Mouse (Mus musculus) testis, postnatal 10 days (tissue): ENCODE results near the gene Uts2r.
A peak's percentile ranks its signal among the peaks of the same experiment; 100 is the strongest.

Experiments
- DNase-seq: peaks from one replicate; pipeline ENCODE4 v3.0.0; 2021; ENCODE audit warnings: low spot score

Gene Uts2r

GRCm38 (mm10) chr11:121159971-121160370 lies at the start of gene Uts2r:
Gene Uts2r (plus strand): TSS chr11:121160271.
- no peak for DNase-seq

- DNase-seq = peak; percentile 35
Observed at GRCm38 (mm10) chr11:121111051-121111450, 49.0 kb upstream of the Uts2r start.

GRCm38 (mm10) chr11:121111601-121112000 lies 48.5 kb upstream of the Uts2r start:
- peak; percentile 54 for DNase-seq

GRCm38 (mm10) chr11:121112091-121112775 lies 47.8 kb upstream of the Uts2r start:
- peak; percentile 44 for DNase-seq

GRCm38 (mm10) chr11:121118106-121118505 lies 42.0 kb upstream of the Uts2r start:
- peak; percentile 73 for DNase-seq

- no peak for DNase-seq
Observed at GRCm38 (mm10) chr11:121118577-121118976, 41.5 kb upstream of the Uts2r start, which contains the start of gene Tex19.2. Gene Tex19.2 (minus strand): TSS chr11:121118677.

- DNase-seq = no peak
Observed at GRCm38 (mm10) chr11:121121151-121121550, 38.9 kb upstream of the Uts2r start.

- no peak for DNase-seq
Observed at GRCm38 (mm10) chr11:121122024-121122670, 37.9 kb upstream of the Uts2r start.

- no peak for DNase-seq
Observed at GRCm38 (mm10) chr11:121123438-121123837, 36.6 kb upstream of the Uts2r start.

- DNase-seq = no peak
Observed at GRCm38 (mm10) chr11:121125522-121126172, 34.4 kb upstream of the Uts2r start.

- no peak for DNase-seq
Observed at GRCm38 (mm10) chr11:121126395-121126794, 33.7 kb upstream of the Uts2r start.

GRCm38 (mm10) chr11:121127441-121127840 lies 32.6 kb upstream of the Uts2r start:
- no peak for DNase-seq

GRCm38 (mm10) chr11:121129616-121130015 lies 30.5 kb upstream of the Uts2r start:
- DNase-seq = no peak

- no peak for DNase-seq
Observed at GRCm38 (mm10) chr11:121134600-121134999, 25.5 kb upstream of the Uts2r start.

- no peak for DNase-seq
Observed at GRCm38 (mm10) chr11:121137682-121138081, 22.4 kb upstream of the Uts2r start.

GRCm38 (mm10) chr11:121138732-121139131 lies 21.3 kb upstream of the Uts2r start:
- DNase-seq = no peak

GRCm38 (mm10) chr11:121143325-121144015 lies 16.6 kb upstream of the Uts2r start:
- DNase-seq = no peak

GRCm38 (mm10) chr11:121145865-121146264 lies 14.2 kb upstream of the Uts2r start, which contains the start of gene Tex19.1:
Gene Tex19.1 (plus strand): TSS chr11:121146143.
- peak; percentile 50 for DNase-seq

- DNase-seq = no peak
Observed at GRCm38 (mm10) chr11:121148193-121148592, 11.9 kb upstream of the Uts2r start.

- DNase-seq = no peak
Observed at GRCm38 (mm10) chr11:121154203-121154602, 5.9 kb upstream of the Uts2r start.

- DNase-seq = peak; percentile 60
Observed at GRCm38 (mm10) chr11:121156411-121156891, 3.6 kb upstream of the Uts2r start.
